Mouse (Mus musculus) embryo, embryonic 11 days (tissue): ENCODE measurements at regions not wholly inside any gene's neighbourhood (a gene's known extent, or its start where the extent isn't known, plus 50 kb on each side); places are given as distances from the start of the nearest gene placed in this dataset.

Source experiments
- DNase-seq: peaks from one replicate; pipeline ENCODE4 v3.0.0-alpha.2; 2015

DNA sequence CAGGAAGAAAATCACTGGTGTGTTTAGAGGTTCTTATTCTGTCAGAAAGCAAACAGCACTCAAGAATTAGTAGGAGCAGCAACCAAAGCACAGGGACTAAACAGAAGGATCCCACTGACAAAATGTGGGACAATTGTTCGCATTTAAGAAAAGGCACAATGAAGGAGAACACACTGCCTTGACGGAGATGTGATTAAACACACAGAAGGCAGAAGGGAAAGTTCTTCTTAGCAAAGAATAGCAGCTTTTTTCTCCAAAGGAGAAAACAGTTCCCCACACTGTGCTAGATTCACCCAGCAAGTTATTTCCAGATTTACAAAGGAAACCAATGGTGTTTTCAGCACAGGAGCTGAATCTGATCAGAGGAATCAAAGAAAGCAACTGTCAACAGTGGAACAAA, 316.5 kb downstream of the Nsun3 start:
- DNase-seq = no peak

GRCm38 (mm10) chr16:62469286-62469685, 317.3 kb downstream of the Nsun3 start:
- no peak for DNase-seq

DNA sequence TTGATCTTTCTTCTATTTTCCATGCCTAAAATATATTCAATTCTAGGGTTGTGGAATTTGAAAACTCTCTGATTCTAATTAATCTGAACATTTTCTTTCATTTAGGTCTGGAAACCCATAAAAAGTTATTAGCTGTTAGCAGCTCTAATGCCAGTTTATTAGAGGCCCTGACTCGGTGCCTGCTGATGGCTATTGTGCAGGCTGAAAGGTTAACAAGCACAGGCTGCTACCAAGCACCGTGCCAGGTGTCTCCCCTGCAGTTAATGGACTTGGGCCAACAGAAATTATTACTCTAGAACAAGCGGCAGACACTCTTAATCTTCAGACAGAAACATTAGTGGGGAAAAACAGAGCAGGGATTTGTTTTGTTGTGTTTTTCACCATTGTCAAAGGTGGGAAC, 317.8 kb downstream of the Nsun3 start:
- peak; percentile 30 for DNase-seq

DNA sequence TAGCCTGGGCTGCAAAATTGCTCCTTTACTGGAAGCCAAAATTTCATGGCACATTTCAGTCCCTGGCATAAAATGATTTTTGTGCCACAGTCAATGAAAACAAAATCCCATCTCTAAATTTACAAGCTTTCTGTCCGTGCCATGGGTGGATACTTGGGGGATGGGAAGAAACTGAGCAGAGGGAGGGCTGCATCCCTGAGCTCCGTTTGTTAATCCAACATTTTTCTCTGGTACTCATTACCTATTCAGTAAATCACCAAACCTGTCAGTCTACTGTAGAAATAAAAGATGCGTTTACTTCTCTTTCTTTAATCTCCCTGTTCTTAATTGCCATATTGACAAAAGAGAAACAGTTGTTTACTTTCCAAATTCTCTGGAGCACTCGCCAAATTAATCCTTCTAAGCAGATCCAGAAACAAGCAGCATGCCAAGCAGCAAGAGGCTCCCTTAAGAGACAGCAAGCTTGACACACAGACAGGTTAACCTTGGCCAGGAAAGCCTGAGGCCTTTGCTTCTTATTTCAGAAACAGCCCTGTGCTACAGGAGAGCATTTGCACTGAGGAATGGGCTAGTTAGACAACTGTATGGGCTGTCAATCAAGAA, 326.6 kb downstream of the Nsun3 start:
- DNase-seq = no peak

DNA sequence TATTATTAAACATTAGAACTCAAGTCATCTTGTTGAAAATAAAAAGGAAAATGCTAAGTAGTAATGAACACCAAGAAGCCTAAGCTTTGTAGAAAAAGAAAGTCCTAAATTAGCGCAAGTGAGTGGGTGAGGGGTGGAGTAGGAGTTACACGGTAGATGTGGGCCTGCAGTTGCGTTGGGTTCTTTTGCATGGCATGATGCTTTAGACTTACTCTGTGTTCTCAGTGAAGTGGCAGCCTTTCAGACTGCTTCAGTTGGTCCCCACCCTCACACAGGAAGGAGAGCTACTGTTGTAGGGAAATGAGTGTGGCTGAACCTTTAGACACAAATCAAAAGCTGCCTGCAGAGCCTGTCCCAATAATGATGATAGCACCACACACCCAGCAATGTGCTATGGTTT, 336.9 kb downstream of the Nsun3 start:
- no peak for DNase-seq

GRCm38 (mm10) chr16:62447380-62447779, 339.2 kb downstream of the Nsun3 start:
- DNase-seq = no peak

DNA sequence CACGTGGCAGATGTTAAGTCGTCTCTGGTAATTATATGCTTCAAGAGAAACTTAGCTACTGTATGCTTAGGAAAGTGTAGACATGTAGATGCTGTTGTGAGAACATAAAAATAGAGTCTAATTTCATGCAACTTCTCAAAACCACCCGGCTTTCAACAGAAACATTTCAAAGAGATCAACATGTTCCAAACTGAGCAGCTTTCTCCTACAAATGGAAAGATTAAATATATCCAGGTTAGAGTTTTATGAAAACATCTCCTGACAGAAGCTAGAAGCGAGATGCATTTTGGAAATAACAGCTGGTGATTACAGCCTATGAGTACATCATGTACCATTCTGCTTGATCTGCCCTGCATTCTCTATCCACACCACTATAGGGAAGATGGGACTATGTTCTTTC, 345.4 kb downstream of the Nsun3 start:
- no peak for DNase-seq

- DNase-seq = no peak
Measured at GRCm38 (mm10) chr16:62433125-62433524, 353.5 kb downstream of the Nsun3 start.

GRCm38 (mm10) chr16:62414485-62414884, 372.1 kb downstream of the Nsun3 start:
- peak; percentile 58 for DNase-seq

GRCm38 (mm10) chr16:62407526-62408165, 379.0 kb downstream of the Nsun3 start:
- DNase-seq = no peak

DNA sequence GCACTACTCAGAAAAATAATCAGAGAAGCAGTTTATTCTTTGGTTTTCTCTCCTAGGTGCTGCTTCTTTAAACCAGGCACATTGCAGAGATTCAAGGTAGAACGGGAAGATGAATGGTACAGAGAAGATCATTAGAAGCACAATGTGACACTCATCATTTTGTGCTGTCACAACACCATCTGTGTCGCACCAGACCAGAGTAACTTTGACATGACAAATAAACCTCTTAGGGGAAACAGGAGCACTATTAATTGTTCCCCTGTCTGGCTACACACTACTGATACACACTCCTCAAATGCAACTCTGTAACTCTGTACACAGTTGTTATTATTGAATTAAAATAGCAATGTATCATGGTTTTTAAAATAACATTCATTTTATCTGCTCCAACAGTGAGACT, 380.2 kb downstream of the Nsun3 start:
- no peak for DNase-seq

DNA sequence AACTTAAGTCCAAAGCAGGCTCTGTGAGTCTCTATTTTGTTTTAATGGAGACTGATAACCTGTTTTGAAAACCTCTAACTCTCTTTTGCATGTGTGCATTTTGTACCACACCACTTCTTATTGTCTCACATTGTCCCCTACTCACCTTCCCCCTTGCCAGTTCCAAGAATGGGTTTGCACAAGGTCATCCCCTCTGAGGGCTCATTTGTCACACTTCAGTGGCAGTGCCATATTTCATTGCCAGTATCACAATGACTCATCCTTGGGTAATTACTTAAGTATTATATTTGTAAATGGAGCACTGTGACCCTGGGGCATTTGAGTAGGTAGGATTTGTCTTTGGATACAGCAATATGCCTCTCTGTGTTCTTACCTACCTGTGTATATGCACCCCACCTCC, 429.3 kb downstream of the Nsun3 start:
- no peak for DNase-seq

GRCm38 (mm10) chr16:62356349-62356748, 430.3 kb downstream of the Nsun3 start:
- no peak for DNase-seq

DNA sequence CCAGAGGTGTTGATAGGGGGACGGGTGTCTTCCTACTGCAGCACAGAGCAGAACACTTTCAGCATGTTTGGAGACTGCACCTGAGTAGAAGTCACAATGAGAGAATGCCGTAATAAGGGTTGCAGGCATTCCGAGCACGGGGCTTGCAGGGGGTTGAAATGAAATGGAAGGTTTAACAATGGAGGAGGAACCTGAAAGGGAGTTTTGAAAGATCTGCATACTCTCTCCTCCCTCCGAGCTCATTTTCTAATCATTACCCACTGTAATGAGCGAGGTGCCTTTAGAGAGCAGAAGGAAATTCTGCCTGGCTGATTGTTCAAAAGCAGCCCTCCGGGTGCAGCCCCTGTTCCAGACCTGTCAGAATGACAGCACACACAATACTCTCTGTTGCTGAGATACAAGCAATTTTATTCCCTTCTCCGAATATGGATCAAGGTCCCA, 430.8 kb downstream of the Nsun3 start:
- DNase-seq = peak; percentile 24

GRCm38 (mm10) chr16:62327378-62328036, 459.1 kb downstream of the Nsun3 start:
- peak; percentile 2 for DNase-seq

DNA sequence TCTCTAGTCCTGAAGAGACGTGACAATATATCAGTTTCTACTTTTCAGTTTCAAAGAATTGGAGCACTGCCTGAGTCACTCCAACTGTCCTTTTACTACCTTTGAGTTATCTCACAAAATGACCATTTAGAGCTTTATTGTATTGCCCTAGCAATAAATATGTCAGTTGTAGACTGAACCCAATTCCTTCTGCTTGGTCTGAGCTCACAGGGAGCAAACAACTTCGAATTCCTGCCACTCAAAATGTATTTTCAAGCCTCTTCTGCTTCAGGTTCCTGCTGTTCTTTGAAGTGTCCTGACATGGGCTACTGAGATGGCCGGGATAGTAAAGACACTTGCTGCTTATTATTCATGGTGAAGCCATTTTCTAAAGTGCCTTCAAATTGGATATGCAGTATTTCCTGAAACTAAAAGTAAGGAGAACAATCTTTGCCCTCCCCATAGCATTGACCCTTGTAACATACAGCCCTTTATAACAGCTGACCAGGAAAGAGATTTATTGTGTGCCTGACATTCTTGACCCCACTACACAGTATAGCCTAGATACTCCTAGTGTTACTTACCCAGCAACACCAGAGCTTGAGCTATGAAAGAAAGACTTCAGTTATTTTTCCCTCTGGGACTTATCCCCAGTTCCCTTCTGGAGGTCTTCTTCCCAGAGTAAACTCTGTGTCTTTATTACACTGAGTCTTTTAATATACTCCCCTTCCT, 460.9 kb downstream of the Nsun3 start:
- peak; percentile 10 for DNase-seq

- DNase-seq = peak; percentile 7
Measured at GRCm38 (mm10) chr16:62322809-62323208, 463.8 kb downstream of the Nsun3 start.

DNA sequence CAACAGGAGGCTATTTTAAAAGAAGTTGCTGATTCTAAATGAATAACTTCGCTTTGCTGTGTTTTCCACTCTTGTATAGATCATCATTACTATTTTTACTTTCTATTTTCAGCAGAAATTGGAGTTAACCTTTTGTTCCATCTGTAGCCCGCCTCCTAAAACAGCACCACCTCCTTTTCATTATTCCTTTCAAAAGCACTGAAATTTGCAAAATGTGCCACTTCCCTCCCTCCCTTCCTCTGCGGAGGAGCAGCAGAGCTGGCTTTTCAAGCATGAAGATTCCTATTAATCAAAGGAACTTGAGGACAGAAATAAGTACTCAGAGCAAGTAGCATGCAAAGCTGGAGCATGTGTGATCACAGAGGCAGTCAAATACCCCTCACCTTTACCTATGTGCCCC, 497.7 kb downstream of the Nsun3 start:
- DNase-seq = no peak
